Mouse (Mus musculus) midbrain, embryonic 14.5 days (tissue): ENCODE measurements around the gene Gpr4. TPM values are rescaled to one million over a fixed set of nuclear protein-coding genes. Genes with fewer than 3 reads are reported as not detected.

Source experiments
- ATAC-seq: fragments of 200-750 bp; cut with Nextera tagmentation; 2 replicates; pipeline ENCODE4 v1.8.0; 2017; ENCODE audit warnings: moderate number of reproducible peaks, moderate library complexity; ENCODE audit not compliant: low FRiP score, low TSS enrichment
- DNase-seq: peaks from one replicate; pipeline ENCODE4 v3.0.0-alpha.2; 2015
- H3K27ac ChIP-seq: fragments of 300-500 bp; sonication (generic); replicated peaks from 2 replicates; pipeline ENCODE4 v1.5.1; 2014; ENCODE audit warnings: mild to moderate bottlenecking, low read depth, low read length, moderate library complexity
- H3K27me3 ChIP-seq: fragments of 300-500 bp; sonication (generic); 2 replicates; pipeline ENCODE4 v1.6.1; 2014; ENCODE audit warnings: low read length, control low read depth, mixed read lengths; ENCODE audit not compliant: control insufficient read depth, insufficient read depth
- H3K36me3 ChIP-seq: fragments of 300-500 bp; sonication (generic); 2 replicates; pipeline ENCODE4 v1.6.1; 2014; ENCODE audit warnings: low read length, control low read depth; ENCODE audit not compliant: control insufficient read depth, insufficient read depth
- H3K4me1 ChIP-seq: fragments of 300-500 bp; sonication (generic); 2 replicates; pipeline ENCODE4 v1.6.1; 2014; ENCODE audit warnings: mild to moderate bottlenecking, antibody characterized with exemption, low read length, control low read depth; ENCODE audit not compliant: control insufficient read depth, insufficient read depth
- H3K4me2 ChIP-seq: fragments of 300-500 bp; sonication (generic); 2 replicates; pipeline ENCODE4 v1.6.1; 2014; ENCODE audit warnings: mild to moderate bottlenecking, low read length, moderate library complexity
- H3K4me3 ChIP-seq: fragments of 300-500 bp; sonication (generic); replicated peaks from 2 replicates; pipeline ENCODE4 v1.5.1; 2014; ENCODE audit warnings: low read depth, low read length
- H3K9ac ChIP-seq: fragments of 300-500 bp; sonication (generic); replicated peaks from 2 replicates; pipeline ENCODE4 v1.6.1; 2014; ENCODE audit warnings: mild to moderate bottlenecking, low read length, moderate library complexity
- H3K9me3 ChIP-seq: fragments of 300-500 bp; sonication (generic); 2 replicates; pipeline ENCODE4 v1.6.1; 2016; ENCODE audit warnings: low read length, control low read depth, mixed read lengths; ENCODE audit not compliant: control insufficient read depth
- WGBS: fragments of 180-500 bp; shearing (Covaris S2); extraction: QIAGEN DNeasy Blood & Tissue Kit; methylation state at CpG from one replicate; pipeline ENCODE4 v1.1.7; 2014; 5-methylcytosine and 5-hydroxymethylcytosine counted together
- polyA plus RNA-seq: library from polyadenylated mRNA; unstranded; fragments of >200 nt; fragmentation: Nextera tagmentation; extraction: Ambion mirVana; gene quantifications from 2 replicates; pipeline ENCODE4 v1.2.1, GENCODE M21; 2014

Gpr4 gene
- polyA plus RNA-seq, 1 experiment from 2014 or later, result 2.5 TPM

- 63% methylated on average over 15 of the region's 15 CpGs for WGBS
- ATAC-seq, result 0 out of 2 replicates have a peak, but pooled peaks have one; percentile 8
- Histone ChIP-seq H3K36me3 (peaks cover 53% of the 10 kb centered on the region), H3K4me3 (no peak overlapping the region), H3K4me2 (no peak overlapping the region), H3K9me3 (no peaks in the 10 kb centered on the region), H3K9ac (no peak overlapping the region), H3K4me1 (no peaks in the 10 kb centered on the region), H3K27me3 (no peaks in the 10 kb centered on the region), H3K27ac (no peak overlapping the region)
- no peak for DNase-seq
Measured at GRCm38 (mm10) chr7:19202065-19202850, 10.1 kb upstream of the Gpr4 start.

GRCm38 (mm10) chr7:19208201-19208910, 4.0 kb upstream of the Gpr4 start:
- DNase-seq (no peak), ATAC-seq (no peak)
- H3K27me3 ChIP-seq, result no peaks in the 10 kb centered on the region
- no peak overlapping the region for H3K4me2 ChIP-seq
- peaks cover 9% of the 10 kb centered on the region for H3K4me1 ChIP-seq
- 83% methylated on average over 13 of the region's 13 CpGs for WGBS
- no peaks in the 10 kb centered on the region for H3K9me3 ChIP-seq
- peaks cover 20% of the 10 kb centered on the region for H3K36me3 ChIP-seq
- no peak overlapping the region for H3K27ac ChIP-seq
- H3K4me3 ChIP-seq, result no peak overlapping the region
- no peak overlapping the region for H3K9ac ChIP-seq

GRCm38 (mm10) chr7:19208944-19209472, 3.3 kb upstream of the Gpr4 start:
- Histone ChIP-seq H3K4me1 (peaks cover 9% of the 10 kb centered on the region), H3K27me3 (no peaks in the 10 kb centered on the region), H3K4me2 (no peak overlapping the region), H3K4me3 (no peak overlapping the region), H3K27ac (no peak overlapping the region), H3K9ac (no peak overlapping the region), H3K36me3 (peaks cover 16% of the 10 kb centered on the region), H3K9me3 (no peaks in the 10 kb centered on the region)
- DNase-seq, result peak; percentile 83
- WGBS, result 48% methylated on average over 7 of the region's 7 CpGs
- ATAC-seq, result no peak

GRCm38 (mm10) chr7:19209494-19209893, 2.8 kb upstream of the Gpr4 start:
- Histone ChIP-seq H3K36me3 (peaks cover 11% of the 10 kb centered on the region), H3K9me3 (no peaks in the 10 kb centered on the region), H3K9ac (no peak overlapping the region), H3K4me2 (no peak overlapping the region), H3K4me3 (no peak overlapping the region), H3K27ac (no peak overlapping the region), H3K4me1 (peaks cover 9% of the 10 kb centered on the region), H3K27me3 (no peaks in the 10 kb centered on the region)
- WGBS, result 80% methylated on average over 4 of the region's 4 CpGs
- ATAC-seq (no peak), DNase-seq (no peak)

- 94% methylated on average over 5 of the region's 5 CpGs for WGBS
Measured at GRCm38 (mm10) chr7:19210010-19210409, 2.3 kb upstream of the Gpr4 start.

GRCm38 (mm10) chr7:19211041-19211675, 1.2 kb upstream of the Gpr4 start:
- H3K27ac ChIP-seq, result no peak overlapping the region
- peaks cover 9% of the 10 kb centered on the region for H3K4me1 ChIP-seq
- H3K36me3 ChIP-seq, result no peaks in the 10 kb centered on the region
- WGBS, result 37% methylated on average over 5 of the region's 5 CpGs
- no peak overlapping the region for H3K4me3 ChIP-seq
- DNase-seq (no peak), ATAC-seq (no peak)
- H3K27me3 ChIP-seq, result no peaks in the 10 kb centered on the region
- no peaks in the 10 kb centered on the region for H3K9me3 ChIP-seq
- H3K4me2 ChIP-seq, result no peak overlapping the region
- H3K9ac ChIP-seq, result no peak overlapping the region

More at GRCm38 (mm10) chr7:19210010-19210409, 2.3 kb upstream of the Gpr4 start:
- Histone ChIP-seq H3K4me3 (no peak overlapping the region), H3K9ac (no peak overlapping the region), H3K27ac (no peak overlapping the region), H3K4me1 (peaks cover 9% of the 10 kb centered on the region), H3K9me3 (no peaks in the 10 kb centered on the region), H3K4me2 (no peak overlapping the region), H3K36me3 (peaks cover 8% of the 10 kb centered on the region), H3K27me3 (no peaks in the 10 kb centered on the region)
- ATAC-seq (no peak), DNase-seq (no peak)

- Histone ChIP-seq H3K27me3 (no peaks in the 10 kb centered on the region), H3K9ac (no peak overlapping the region), H3K9me3 (no peaks in the 10 kb centered on the region), H3K27ac (no peak overlapping the region), H3K4me3 (no peak overlapping the region), H3K4me2 (no peak overlapping the region), H3K36me3 (no peaks in the 10 kb centered on the region), H3K4me1 (peaks cover 9% of the 10 kb centered on the region)
- no peak for DNase-seq
- no peak for ATAC-seq
- WGBS, result 66% methylated on average over 2 of the region's 2 CpGs
Measured at GRCm38 (mm10) chr7:19213385-19213784, 1.0 kb downstream of the Gpr4 start.

- 82% methylated on average over 7 of the region's 7 CpGs for WGBS
- Histone ChIP-seq H3K27me3 (no peaks in the 10 kb centered on the region), H3K4me1 (peaks cover 9% of the 10 kb centered on the region), H3K4me2 (no peak overlapping the region), H3K9ac (no peak overlapping the region), H3K36me3 (no peaks in the 10 kb centered on the region), H3K9me3 (no peaks in the 10 kb centered on the region), H3K4me3 (no peak overlapping the region), H3K27ac (no peak overlapping the region)
- ATAC-seq, result no peak
- no peak for DNase-seq
Measured at GRCm38 (mm10) chr7:19214369-19214768, 2.0 kb downstream of the Gpr4 start.
